Mouse (Mus musculus): Measurements from ENCODE around the gene Rab3ip.

Rab3ip gene

GRCm38 (mm10) chr10:116950009-116950769 is at the start of gene Rab3ip:
TSS of gene Rab3ip (minus strand) at chr10:116950769.
- DNase-seq, result peak; percentile 94 to 96

GRCm38 (mm10) chr10:116998716-116999455 is 48.3 kb upstream of the Rab3ip start:
- no peak for DNase-seq

GRCm38 (mm10) chr10:116996236-116996600 is 45.6 kb upstream of the Rab3ip start:
- peak; percentile 34 to 58 for DNase-seq

GRCm38 (mm10) chr10:116995584-116996235 is 45.1 kb upstream of the Rab3ip start:
- no peak for DNase-seq

GRCm38 (mm10) chr10:116995162-116995561 is 44.6 kb upstream of the Rab3ip start:
- no peak for DNase-seq

GRCm38 (mm10) chr10:116993971-116994370 is 43.4 kb upstream of the Rab3ip start:
- no peak for DNase-seq

- DNase-seq, result peak in 1 of 2 experiments; percentile 29
Measured at GRCm38 (mm10) chr10:116986264-116987082, 35.9 kb upstream of the Rab3ip start, which contains the start of gene Best3. TSS of gene Best3 (plus strand) at chr10:116986314.

- DNase-seq, result no peak
Measured at GRCm38 (mm10) chr10:116984836-116985235, 34.3 kb upstream of the Rab3ip start.

GRCm38 (mm10) chr10:116982526-116982925 is 32.0 kb upstream of the Rab3ip start:
- DNase-seq, result no peak

GRCm38 (mm10) chr10:116980888-116981287 is 30.3 kb upstream of the Rab3ip start:
- DNase-seq, result peak; percentile 61 to 68

GRCm38 (mm10) chr10:116980273-116980672 is 29.7 kb upstream of the Rab3ip start:
- no peak for DNase-seq

GRCm38 (mm10) chr10:116978841-116979240 is 28.3 kb upstream of the Rab3ip start:
- no peak for DNase-seq

- DNase-seq, result no peak
Measured at GRCm38 (mm10) chr10:116977858-116978257, 27.3 kb upstream of the Rab3ip start.

- DNase-seq, result no peak
Measured at GRCm38 (mm10) chr10:116977455-116977854, 26.9 kb upstream of the Rab3ip start.

- DNase-seq, result no peak
Measured at GRCm38 (mm10) chr10:116972509-116972908, 21.9 kb upstream of the Rab3ip start, which contains the start of gene Gm10271. TSS of gene Gm10271 (minus strand) at chr10:116972609.

- peak in 1 of 2 experiments; percentile 45 for DNase-seq
Measured at GRCm38 (mm10) chr10:116968741-116969140, 18.2 kb upstream of the Rab3ip start.

GRCm38 (mm10) chr10:116966065-116966464 is 15.5 kb upstream of the Rab3ip start:
- peak; percentile 37 to 66 for DNase-seq

- DNase-seq, result peak; percentile 31 to 60
Measured at GRCm38 (mm10) chr10:116965297-116965696, 14.7 kb upstream of the Rab3ip start.

GRCm38 (mm10) chr10:116964571-116964970 is 14.0 kb upstream of the Rab3ip start:
- DNase-seq, result no peak

- peak; percentile 39 to 55 for DNase-seq
Measured at GRCm38 (mm10) chr10:116964084-116964483, 13.5 kb upstream of the Rab3ip start.

GRCm38 (mm10) chr10:116962803-116963202 is 12.2 kb upstream of the Rab3ip start:
- DNase-seq, result peak; percentile 41 to 45

- DNase-seq, result peak; percentile 31 to 57
Measured at GRCm38 (mm10) chr10:116962152-116962551, 11.6 kb upstream of the Rab3ip start.
